Mouse (Mus musculus): ENCODE results near the gene Tns1. TPM values are rescaled to one million over a fixed set of nuclear protein-coding genes. Genes with fewer than 3 reads are reported as not detected.

Gene Tns1
- total and polyA plus RNA-seq, 3 experiments, result 0.11 TPM; not detected in 2

GRCm38 (mm10) chr1:74133954-74134353 lies 9.7 kb upstream of the Tns1 start:
- Histone ChIP-seq H3K36me3 (ENCODE audit: control insufficient read depth in 1 of 2, insufficient read depth in 2 of 2, low read length in 2 of 2) (0 out of 4 replicates have a peak, but pooled peaks cover 0 to 2% of the 10 kb centered on the region in 2 experiments), H3K79me2 (ENCODE audit: control insufficient read depth, insufficient read depth, low read length, poor library complexity) (no peaks in the 10 kb centered on the region), H3K27ac (ENCODE audit: control insufficient read depth, low read depth, low read length) (no peak overlapping the region), H3K27me3 (ENCODE audit: control insufficient read depth in 1 of 2, insufficient read depth in 2 of 2, low read length in 2 of 2) (no peaks in the 10 kb centered on the region), H3K4me1 (ENCODE audit: control insufficient read depth in 1 of 2, insufficient read depth in 2 of 2, low read length in 2 of 2) (peaks cover 0 to 12% of the 10 kb centered on the region in 2 experiments; a peak in 2 of 4 replicates), H3K4me3 (ENCODE audit: control insufficient read depth in 1 of 2, insufficient read depth in 1 of 2, low read depth in 2 of 2, low read length in 2 of 2) (no peak overlapping the region), H3K9ac (ENCODE audit: control insufficient read depth, low read depth, low read length, poor library complexity, severe bottlenecking) (no peak overlapping the region), H3K9me3 (replicated peaks; ENCODE audit: insufficient read depth, low read length) (no peaks in the 10 kb centered on the region)
- DNase-seq (ENCODE audit: low read depth, low spot score), result peak; percentile 20
- peak; percentile 65 for TF ChIP-seq ETS1 (IDR thresholded peaks at IDR 0.05; ENCODE audit: low read depth, low read length)
- TF ChIP-seq ZC3H11A (IDR thresholded peaks at IDR 0.05; ENCODE audit: low read depth, low read length), result no peak

DNA sequence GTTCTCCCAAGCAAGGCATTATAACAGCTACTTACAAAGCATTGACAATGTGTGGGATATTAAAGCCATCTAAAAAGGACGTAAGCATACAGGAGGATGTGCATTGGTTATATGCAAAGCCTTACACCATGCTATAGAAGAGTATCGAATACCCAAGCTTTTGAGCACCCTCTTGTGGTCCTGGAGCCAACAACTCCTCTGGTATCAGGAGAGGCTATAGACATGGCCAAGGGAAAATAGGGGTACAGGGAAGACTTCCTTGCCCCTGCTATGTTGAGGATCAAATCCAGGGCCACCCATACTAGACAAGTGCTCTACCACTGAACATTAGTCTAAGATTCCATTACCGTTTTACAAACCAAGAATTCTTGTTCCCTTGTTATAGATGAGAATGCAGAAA lies 7.8 kb upstream of the Tns1 start:
- Histone ChIP-seq H3K9me3 (replicated peaks; ENCODE audit: insufficient read depth, low read length) (no peaks in the 10 kb centered on the region), H3K27me3 (ENCODE audit: control insufficient read depth in 1 of 2, insufficient read depth in 2 of 2, low read length in 2 of 2) (no peaks in the 10 kb centered on the region), H3K36me3 (ENCODE audit: control insufficient read depth in 1 of 2, insufficient read depth in 2 of 2, low read length in 2 of 2) (0 out of 4 replicates have a peak, but pooled peaks cover 0 to 2% of the 10 kb centered on the region in 2 experiments), H3K79me2 (ENCODE audit: control insufficient read depth, insufficient read depth, low read length, poor library complexity) (no peaks in the 10 kb centered on the region), H3K4me3 (ENCODE audit: control insufficient read depth in 1 of 2, insufficient read depth in 1 of 2, low read depth in 2 of 2, low read length in 2 of 2) (no peak overlapping the region), H3K4me1 (ENCODE audit: control insufficient read depth in 1 of 2, insufficient read depth in 2 of 2, low read length in 2 of 2) (peaks cover 0 to 12% of the 10 kb centered on the region in 2 experiments; a peak in 2 of 4 replicates), H3K9ac (ENCODE audit: control insufficient read depth, low read depth, low read length, poor library complexity, severe bottlenecking) (no peak overlapping the region), H3K27ac (ENCODE audit: control insufficient read depth, low read depth, low read length) (no peak overlapping the region)
- DNase-seq (ENCODE audit: low read depth, low spot score), result no peak
- TF ChIP-seq UBTF (IDR thresholded peaks at IDR 0.05; ENCODE audit: borderline replicate concordance, insufficient read depth, low read depth, low read length), result no peak
- no peak for TF ChIP-seq CHD2 (IDR thresholded peaks at IDR 0.05; ENCODE audit: low read length)
- no peak for TF ChIP-seq POLR2AphosphoS5 (IDR thresholded peaks at IDR 0.05; ENCODE audit: borderline replicate concordance, low read depth, low read length)
- TF ChIP-seq CTCF (IDR thresholded peaks at IDR 0.05 in 2 of 3, conservative IDR thresholded peaks at IDR 0.05 in 1 of 3; ENCODE audit: control insufficient read depth in 1 of 3, insufficient read depth in 1 of 3, low read depth in 2 of 3, low read length in 3 of 3, poor library complexity in 1 of 3, severe bottlenecking in 1 of 3), result no peak; a peak in 1 of 6 replicates

- Histone ChIP-seq H3K36me3 (ENCODE audit: control insufficient read depth in 1 of 2, insufficient read depth in 2 of 2, low read length in 2 of 2) (0 out of 4 replicates have a peak, but pooled peaks cover 0 to 2% of the 10 kb centered on the region in 2 experiments), H3K4me3 (ENCODE audit: control insufficient read depth in 1 of 2, insufficient read depth in 1 of 2, low read depth in 2 of 2, low read length in 2 of 2) (no peak overlapping the region), H3K9me3 (replicated peaks; ENCODE audit: insufficient read depth, low read length) (no peaks in the 10 kb centered on the region), H3K79me2 (ENCODE audit: control insufficient read depth, insufficient read depth, low read length, poor library complexity) (no peaks in the 10 kb centered on the region), H3K4me1 (ENCODE audit: control insufficient read depth in 1 of 2, insufficient read depth in 2 of 2, low read length in 2 of 2) (peaks cover 0 to 12% of the 10 kb centered on the region in 2 experiments; a peak in 2 of 4 replicates), H3K9ac (ENCODE audit: control insufficient read depth, low read depth, low read length, poor library complexity, severe bottlenecking) (no peak overlapping the region), H3K27me3 (ENCODE audit: control insufficient read depth in 1 of 2, insufficient read depth in 2 of 2, low read length in 2 of 2) (no peaks in the 10 kb centered on the region), H3K27ac (ENCODE audit: control insufficient read depth, low read depth, low read length) (no peak overlapping the region)
- no peak for DNase-seq (ENCODE audit: low read depth, low spot score)
- TF ChIP-seq MYB (IDR thresholded peaks at IDR 0.05; ENCODE audit: low read depth, low read length) (no peak), GATA1 (IDR thresholded peaks at IDR 0.05; ENCODE audit: low read depth, low read length) (no peak), KAT2A (conservative IDR thresholded peaks at IDR 0.05; ENCODE audit: low read depth, low read length) (no peak), MAFK (IDR thresholded peaks at IDR 0.05; ENCODE audit: borderline replicate concordance, low read depth, low read length) (no peak), TCF12 (IDR thresholded peaks at IDR 0.05; ENCODE audit: low read depth, low read length) (no peak), TBP (IDR thresholded peaks at IDR 0.05; ENCODE audit: low read depth, low read length) (no peak)
These were observed 6.8 kb upstream of the Tns1 start for GRCm38 (mm10) chr1:74130883-74131659.
